Mouse (Mus musculus) mesoderm, embryonic 11.5 days (tissue): Measurements from ENCODE around the gene Fam163b.

Experiments used
- DNase-seq: peaks from one replicate; pipeline ENCODE4 v3.0.0-alpha.2; 2012; ENCODE audit warnings: low read depth, low spot score

The Fam163b gene

GRCm38 (mm10) chr2:27141950-27142693 lies at the start of gene Fam163b:
Fam163b (minus strand) TSS chr2:27142491.
- peak; percentile 86 for DNase-seq

- DNase-seq, result peak; percentile 21
Observed at GRCm38 (mm10) chr2:27189994-27190393, 47.7 kb upstream of the Fam163b start.

GRCm38 (mm10) chr2:27187531-27187930 lies 45.2 kb upstream of the Fam163b start:
- no peak for DNase-seq

- peak; percentile 85 for DNase-seq
Observed at GRCm38 (mm10) chr2:27183734-27184133, 41.4 kb upstream of the Fam163b start.

GRCm38 (mm10) chr2:27181907-27182306 lies 39.6 kb upstream of the Fam163b start:
- no peak for DNase-seq

GRCm38 (mm10) chr2:27179101-27179500 lies 36.8 kb upstream of the Fam163b start:
- DNase-seq, result no peak

- DNase-seq, result no peak
Observed at GRCm38 (mm10) chr2:27175696-27176267, 33.5 kb upstream of the Fam163b start.

- no peak for DNase-seq
Observed at GRCm38 (mm10) chr2:27174242-27174641, 32.0 kb upstream of the Fam163b start.

- DNase-seq, result no peak
Observed at GRCm38 (mm10) chr2:27166999-27167398, 24.7 kb upstream of the Fam163b start.

- no peak for DNase-seq
Observed at GRCm38 (mm10) chr2:27166074-27166473, 23.8 kb upstream of the Fam163b start.

GRCm38 (mm10) chr2:27164796-27165590 lies 22.7 kb upstream of the Fam163b start, which contains the start of gene Dbh:
Dbh (plus strand) TSS chr2:27165233.
- no peak for DNase-seq

- no peak for DNase-seq
Observed at GRCm38 (mm10) chr2:27163851-27164250, 21.6 kb upstream of the Fam163b start.

- DNase-seq, result no peak
Observed at GRCm38 (mm10) chr2:27162656-27163055, 20.4 kb upstream of the Fam163b start.

- DNase-seq, result no peak
Observed at GRCm38 (mm10) chr2:27161526-27161925, 19.2 kb upstream of the Fam163b start.

- DNase-seq, result no peak
Observed at GRCm38 (mm10) chr2:27156596-27156995, 14.3 kb upstream of the Fam163b start.

GRCm38 (mm10) chr2:27154466-27155185 lies 12.3 kb upstream of the Fam163b start:
- no peak for DNase-seq

GRCm38 (mm10) chr2:27149457-27149856 lies 7.2 kb upstream of the Fam163b start:
- DNase-seq, result no peak

GRCm38 (mm10) chr2:27146840-27147239 lies 4.5 kb upstream of the Fam163b start:
- DNase-seq, result no peak

- no peak for DNase-seq
Observed at GRCm38 (mm10) chr2:27144957-27145356, 2.7 kb upstream of the Fam163b start.

GRCm38 (mm10) chr2:27138356-27138755 lies 3.9 kb downstream of the Fam163b start:
- DNase-seq, result no peak

- DNase-seq, result no peak
Observed at GRCm38 (mm10) chr2:27136789-27137188, 5.5 kb downstream of the Fam163b start.

GRCm38 (mm10) chr2:27136336-27136735 lies 6.0 kb downstream of the Fam163b start:
- no peak for DNase-seq
